Mouse (Mus musculus): ENCODE results near the gene Dus4l. TPM values are rescaled to one million over a fixed set of nuclear protein-coding genes. Genes with fewer than 3 reads are reported as not detected.
"Not testable (repeated sequence)": the region's sequence is repeated elsewhere in the genome, so short reads cannot be mapped to it uniquely, and the experiment has no call there.

The Dus4l gene
- polyA plus RNA-seq, 1 experiment from 2014 or later = 12.4 TPM

GRCm38 (mm10) chr12:31656841-31657240, 2.2 kb upstream of the Dus4l start:
- Histone ChIP-seq H3K4me2 (ENCODE audit: low read length) (no peak overlapping the region), H3K36me3 (ENCODE audit: control insufficient read depth, insufficient read depth, low read length) (0 out of 2 replicates have a peak, but pooled peaks cover 3% of the 10 kb centered on the region), H3K9ac (ENCODE audit: low read length) (no peak overlapping the region), H3K4me1 (replicated peaks; ENCODE audit: control insufficient read depth, insufficient read depth, low read length) (peaks cover 3% of the 10 kb centered on the region), H3K4me3 (ENCODE audit: low read depth, low read length) (no peak overlapping the region), H3K27ac (ENCODE audit: low read depth) (no peak overlapping the region), H3K9me3 (ENCODE audit: control insufficient read depth, low read length) (no peaks in the 10 kb centered on the region), H3K27me3 (replicated peaks; ENCODE audit: control insufficient read depth, insufficient read depth, low read length) (no peaks in the 10 kb centered on the region)
- DNase-seq (ENCODE audit: low spot score) = no peak
- 98% methylated on average over 2 of the region's 2 CpGs for WGBS
- no peak for ATAC-seq (replicated peaks; ENCODE audit: low FRiP score, low TSS enrichment, low read depth)

- peak overlapping the region; percentile 61 for H3K4me2 ChIP-seq (ENCODE audit: low read length)
- no peak for DNase-seq (ENCODE audit: low spot score)
- WGBS = under 1% methylated on average over 29 of the region's 29 CpGs
These were observed 395 bp upstream of the Dus4l start for GRCm38 (mm10) chr12:31654965-31655477.

GRCm38 (mm10) chr12:31653611-31654010, 1.0 kb downstream of the Dus4l start:
- 78% methylated on average over 5 of the region's 5 CpGs for WGBS
- H3K9me3 ChIP-seq (ENCODE audit: control insufficient read depth, low read length) = no peaks in the 10 kb centered on the region
- H3K36me3 ChIP-seq (ENCODE audit: control insufficient read depth, insufficient read depth, low read length) = no peaks in the 10 kb centered on the region
- H3K4me2 ChIP-seq (ENCODE audit: low read length) = peak overlapping the region; percentile 61
- DNase-seq (ENCODE audit: low spot score) = no peak
- peak overlapping the region; percentile 90 for H3K4me3 ChIP-seq (ENCODE audit: low read depth, low read length)
- ATAC-seq (replicated peaks; ENCODE audit: low FRiP score, low TSS enrichment, low read depth) = no peak
- no peak overlapping the region for H3K27ac ChIP-seq (ENCODE audit: low read depth)
- no peak overlapping the region for H3K9ac ChIP-seq (ENCODE audit: low read length)
- H3K4me1 ChIP-seq (replicated peaks; ENCODE audit: control insufficient read depth, insufficient read depth, low read length) = peaks cover 3% of the 10 kb centered on the region
- no peaks in the 10 kb centered on the region for H3K27me3 ChIP-seq (replicated peaks; ENCODE audit: control insufficient read depth, insufficient read depth, low read length)

More at GRCm38 (mm10) chr12:31654965-31655477, 395 bp upstream of the Dus4l start:
- peak; percentile 68 for ATAC-seq (replicated peaks; ENCODE audit: low FRiP score, low TSS enrichment, low read depth)
- peaks cover 3% of the 10 kb centered on the region for H3K4me1 ChIP-seq (replicated peaks; ENCODE audit: control insufficient read depth, insufficient read depth, low read length)
- H3K27me3 ChIP-seq (replicated peaks; ENCODE audit: control insufficient read depth, insufficient read depth, low read length) = no peaks in the 10 kb centered on the region
- peak overlapping the region; percentile 90 for H3K4me3 ChIP-seq (ENCODE audit: low read depth, low read length)
- peak overlapping the region; percentile 88 for H3K27ac ChIP-seq (ENCODE audit: low read depth)
- H3K9ac ChIP-seq (ENCODE audit: low read length) = peak overlapping the region; percentile 86
- H3K9me3 ChIP-seq (ENCODE audit: control insufficient read depth, low read length) = no peaks in the 10 kb centered on the region
- H3K36me3 ChIP-seq (ENCODE audit: control insufficient read depth, insufficient read depth, low read length) = no peaks in the 10 kb centered on the region

GRCm38 (mm10) chr12:31635240-31635607, 19.4 kb downstream of the Dus4l start:
- no peaks in the 10 kb centered on the region for H3K36me3 ChIP-seq (ENCODE audit: control insufficient read depth, insufficient read depth, low read length)
- H3K4me1 ChIP-seq (replicated peaks; ENCODE audit: control insufficient read depth, insufficient read depth, low read length) = peaks cover 4% of the 10 kb centered on the region; the same call in 1 of the 2 replicates
- WGBS = 93% methylated on average over 3 of the region's 3 CpGs
- H3K4me2 ChIP-seq (ENCODE audit: low read length) = peak overlapping the region; percentile 72; the same call in 1 of the 2 replicates
- ATAC-seq (replicated peaks; ENCODE audit: low FRiP score, low TSS enrichment, low read depth) (no peak), DNase-seq (ENCODE audit: low spot score) (no peak)
- no peaks in the 10 kb centered on the region for H3K27me3 ChIP-seq (replicated peaks; ENCODE audit: control insufficient read depth, insufficient read depth, low read length)
- no peak overlapping the region for H3K4me3 ChIP-seq (ENCODE audit: low read depth, low read length)
- H3K9ac ChIP-seq (ENCODE audit: low read length) = no peak overlapping the region
- H3K27ac ChIP-seq (ENCODE audit: low read depth) = no peak overlapping the region
- H3K9me3 ChIP-seq (ENCODE audit: control insufficient read depth, low read length) = no peaks in the 10 kb centered on the region

- Histone ChIP-seq H3K4me2 (ENCODE audit: low read length) (peak within 1 kb of the TSS; percentile 72), H3K27ac (ENCODE audit: low read depth) (peak within 1 kb of the TSS; percentile 57), H3K36me3 (ENCODE audit: control insufficient read depth, insufficient read depth, low read length) (0 out of 2 replicates have a peak, but pooled peaks cover 2% of the 10 kb centered on the region), H3K27me3 (replicated peaks; ENCODE audit: control insufficient read depth, insufficient read depth, low read length) (no peaks in the 10 kb centered on the region), H3K4me1 (replicated peaks; ENCODE audit: control insufficient read depth, insufficient read depth, low read length) (peaks cover 4% of the 10 kb centered on the region; the same call in 1 of the 2 replicates), H3K9me3 (ENCODE audit: control insufficient read depth, low read length) (no peaks in the 10 kb centered on the region), H3K4me3 (ENCODE audit: low read depth, low read length) (peak within 1 kb of the TSS; percentile 56), H3K9ac (ENCODE audit: low read length) (peak within 1 kb of the TSS; percentile 84)
- 2% methylated on average over 73 of the region's 73 CpGs for WGBS
- DNase-seq (ENCODE audit: low spot score) (peak; percentile 84), ATAC-seq (replicated peaks; ENCODE audit: low FRiP score, low TSS enrichment, low read depth) (peak; percentile 87)
These were observed 20.0 kb downstream of the Dus4l start, which contains the start of gene Bcap29 for GRCm38 (mm10) chr12:31634343-31635239. Bcap29 (minus strand) TSS chr12:31634658.

GRCm38 (mm10) chr12:31633970-31634342, 20.7 kb downstream of the Dus4l start:
- WGBS = 13% methylated on average over 13 of the region's 13 CpGs
- H3K9me3 ChIP-seq (ENCODE audit: control insufficient read depth, low read length) = no peaks in the 10 kb centered on the region
- peak overlapping the region; percentile 84 for H3K9ac ChIP-seq (ENCODE audit: low read length)
- no peaks in the 10 kb centered on the region for H3K27me3 ChIP-seq (replicated peaks; ENCODE audit: control insufficient read depth, insufficient read depth, low read length)
- H3K36me3 ChIP-seq (ENCODE audit: control insufficient read depth, insufficient read depth, low read length) = 0 out of 2 replicates have a peak, but pooled peaks cover 3% of the 10 kb centered on the region
- DNase-seq (ENCODE audit: low spot score) (no peak), ATAC-seq (replicated peaks; ENCODE audit: low FRiP score, low TSS enrichment, low read depth) (peak; percentile 25)
- H3K4me3 ChIP-seq (ENCODE audit: low read depth, low read length) = peak overlapping the region; percentile 56
- peak overlapping the region; percentile 57; the same call in 1 of the 2 replicates for H3K27ac ChIP-seq (ENCODE audit: low read depth)
- peaks cover 4% of the 10 kb centered on the region; the same call in 1 of the 2 replicates for H3K4me1 ChIP-seq (replicated peaks; ENCODE audit: control insufficient read depth, insufficient read depth, low read length)
- peak overlapping the region; percentile 72 for H3K4me2 ChIP-seq (ENCODE audit: low read length)

GRCm38 (mm10) chr12:31628396-31628795, 26.2 kb downstream of the Dus4l start:
- H3K4me1 ChIP-seq (replicated peaks; ENCODE audit: control insufficient read depth, insufficient read depth, low read length); H3K4me3 ChIP-seq (ENCODE audit: low read depth, low read length): not testable (repeated sequence)
- WGBS = 95% methylated on average over 9 of the region's 9 CpGs

GRCm38 (mm10) chr12:31625016-31625415, 29.6 kb downstream of the Dus4l start:
- no peak for DNase-seq (ENCODE audit: low spot score)
- no peaks in the 10 kb centered on the region for H3K4me1 ChIP-seq (replicated peaks; ENCODE audit: control insufficient read depth, insufficient read depth, low read length)
- H3K4me2 ChIP-seq (ENCODE audit: low read length) = no peak overlapping the region
- no peaks in the 10 kb centered on the region for H3K9me3 ChIP-seq (ENCODE audit: control insufficient read depth, low read length)
- no peak for ATAC-seq (replicated peaks; ENCODE audit: low FRiP score, low TSS enrichment, low read depth)
- H3K27me3 ChIP-seq (replicated peaks; ENCODE audit: control insufficient read depth, insufficient read depth, low read length) = no peaks in the 10 kb centered on the region
- no peak overlapping the region for H3K4me3 ChIP-seq (ENCODE audit: low read depth, low read length)
- WGBS = 97% methylated on average over 1 of the region's 1 CpGs
- H3K27ac ChIP-seq (ENCODE audit: low read depth) = no peak overlapping the region
- H3K36me3 ChIP-seq (ENCODE audit: control insufficient read depth, insufficient read depth, low read length) = peaks cover 22% of the 10 kb centered on the region
- no peak overlapping the region for H3K9ac ChIP-seq (ENCODE audit: low read length)

More at GRCm38 (mm10) chr12:31628396-31628795, 26.2 kb downstream of the Dus4l start:
- H3K4me2 ChIP-seq (ENCODE audit: low read length); H3K9me3 ChIP-seq (ENCODE audit: control insufficient read depth, low read length); H3K9ac ChIP-seq (ENCODE audit: low read length); DNase-seq (ENCODE audit: low spot score); H3K27ac ChIP-seq (ENCODE audit: low read depth); ATAC-seq (replicated peaks; ENCODE audit: low FRiP score, low TSS enrichment, low read depth); H3K27me3 ChIP-seq (replicated peaks; ENCODE audit: control insufficient read depth, insufficient read depth, low read length): not testable (repeated sequence)
- peaks cover 22% of the 10 kb centered on the region for H3K36me3 ChIP-seq (ENCODE audit: control insufficient read depth, insufficient read depth, low read length)
